Mouse (Mus musculus) thymus, adult 2 months (tissue): ENCODE measurements at regions not wholly inside any gene's neighbourhood (a gene's known extent, or its start where the extent isn't known, plus 50 kb on each side); places are given as distances from the start of the nearest gene placed in this dataset.

ENCODE experiments used
- CTCF ChIP-seq: fragments of 200-500 bp; IDR thresholded peaks from 2 replicates; pipeline ENCODE4 v1.5.1; 2012; ENCODE audit warnings: mild to moderate bottlenecking, control low read depth, low read length, moderate library complexity, borderline replicate concordance; ENCODE audit not compliant: control insufficient read depth, poor library complexity, insufficient read depth; ENCODE audit errors: extremely low read depth
- POLR2A ChIP-seq: fragments of 200-500 bp; IDR thresholded peaks from 2 replicates; pipeline ENCODE4 v1.6.1; 2012; ENCODE audit warnings: mild to moderate bottlenecking, low read length, control low read depth, moderate library complexity; ENCODE audit not compliant: control insufficient read depth, poor library complexity, insufficient read depth; ENCODE audit errors: extremely low read depth

DNA sequence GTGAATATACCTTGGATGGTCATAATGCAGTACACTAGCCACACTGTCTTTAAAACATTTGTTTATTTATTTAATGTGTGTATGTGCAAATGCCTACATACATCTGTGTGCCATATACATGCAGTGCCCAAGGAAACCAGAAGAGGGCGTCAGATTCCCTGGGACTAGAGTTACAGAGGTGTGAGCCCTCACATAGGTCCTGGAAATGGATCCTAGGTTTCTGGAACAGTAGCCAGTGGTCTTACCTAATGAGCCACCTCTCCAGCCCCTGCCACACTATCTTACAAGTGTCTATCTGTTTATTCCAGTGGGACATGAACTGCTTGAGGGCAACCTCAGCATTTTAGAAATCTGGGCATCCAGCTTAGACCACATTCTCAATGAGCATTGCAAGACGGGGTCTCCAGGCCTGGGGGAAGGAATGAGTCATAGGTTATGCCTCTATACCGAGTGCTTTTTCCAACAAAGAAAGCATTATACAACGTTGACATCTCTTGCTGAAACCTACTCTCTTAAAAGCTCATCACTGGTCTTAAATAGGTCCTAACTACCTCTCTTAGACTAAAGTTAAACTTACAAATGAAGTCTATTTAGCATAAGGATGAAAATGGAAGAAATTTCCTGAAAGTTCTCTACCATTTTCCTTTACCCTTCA, 644.5 kb downstream of the Zfp706 start:
- TF ChIP-seq CTCF = no peak
- TF ChIP-seq POLR2A = no peak
